Mouse (Mus musculus) gastrocnemius, adult 2 months (tissue): Measurements from ENCODE around the gene Zbtb22. TPM values are rescaled to one million over a fixed set of nuclear protein-coding genes. Genes with fewer than 3 reads are reported as not detected.

Experiments used
- DNase-seq: peaks from one replicate; pipeline ENCODE4 v3.0.0; 2022
- H3K27ac ChIP-seq: fragments of 200-600 bp; 2 replicates; pipeline ENCODE4 v1.8.1; 2022; ENCODE audit warnings: mild to moderate bottlenecking
- H3K4me3 ChIP-seq: fragments of 200-600 bp; 2 replicates; pipeline ENCODE4 v1.8.1; 2022; ENCODE audit warnings: mild to moderate bottlenecking, moderate library complexity
- CTCF ChIP-seq: fragments of 200-600 bp; IDR thresholded peaks from 2 replicates; pipeline ENCODE4 v1.8.1; 2022; ENCODE audit warnings: antibody characterized with exemption, mild to moderate bottlenecking, moderate library complexity
- intact Hi-C: fragments of 180-260 bp; cut with DNase I; formaldehyde crosslinking; loops from one replicate; pipeline ENCODE4 v1.15.1; 2025
- total RNA-seq, 2 experiments: library from RNA; stranded (reverse); gene quantifications; 2 replicates each; pipeline ENCODE4 v1.2.3; 2021

The Zbtb22 gene
- total RNA-seq, 2 experiments from 2014 or later = 14.5 to 14.8 TPM

DNA sequence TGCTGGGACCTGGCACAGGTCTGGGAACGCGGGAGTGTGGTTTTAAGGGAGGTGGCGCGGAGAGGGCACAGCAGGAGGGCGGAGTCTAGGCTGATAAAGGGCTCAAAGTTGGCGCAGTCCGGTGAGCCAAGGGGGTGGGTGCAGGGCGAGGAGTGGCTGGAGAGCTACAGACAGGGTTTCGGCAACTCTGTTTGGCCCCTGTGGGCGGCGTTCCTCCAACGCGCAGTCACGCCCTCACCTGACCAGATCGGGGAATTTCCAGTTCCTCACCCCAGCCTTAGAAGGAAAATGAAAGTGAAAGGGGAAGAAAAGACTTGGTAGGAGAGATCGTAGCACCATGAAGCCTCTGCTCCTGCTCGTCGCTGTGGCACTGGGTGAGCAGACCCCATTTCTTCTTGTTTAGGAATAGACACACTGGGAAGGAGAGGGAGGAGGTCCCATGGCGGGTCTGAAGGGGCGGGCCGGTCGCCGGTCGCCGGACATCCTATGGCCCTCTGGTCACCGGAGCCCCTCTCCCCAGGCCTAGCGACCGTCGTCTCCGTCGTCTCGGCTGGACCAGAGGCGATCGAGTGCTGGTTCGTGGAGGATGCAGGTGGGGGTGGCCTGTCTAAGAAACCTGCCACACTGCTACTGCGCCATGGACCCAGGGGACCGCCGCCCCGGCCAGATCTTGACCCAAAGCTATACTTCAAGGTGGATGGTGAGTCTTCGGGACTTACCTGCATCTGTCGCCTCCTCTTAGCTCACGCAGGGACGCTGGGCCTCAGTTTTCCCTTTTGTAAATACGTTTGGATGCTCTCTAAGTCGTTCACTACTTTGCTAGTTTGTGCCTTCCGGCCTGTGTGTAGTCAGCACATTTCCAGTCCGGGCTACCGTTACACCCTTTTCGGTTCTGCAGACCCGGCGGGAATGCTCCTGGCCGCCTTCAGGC is 3.9 kb downstream of the Zbtb22 start:
- Histone ChIP-seq H3K4me3 (peak overlapping the region; percentile 94), H3K27ac (peak overlapping the region; percentile 89)
- TF ChIP-seq CTCF = peak; percentile 46
- intact Hi-C loops = no loop called here
- peak; percentile 89 for DNase-seq

DNA sequence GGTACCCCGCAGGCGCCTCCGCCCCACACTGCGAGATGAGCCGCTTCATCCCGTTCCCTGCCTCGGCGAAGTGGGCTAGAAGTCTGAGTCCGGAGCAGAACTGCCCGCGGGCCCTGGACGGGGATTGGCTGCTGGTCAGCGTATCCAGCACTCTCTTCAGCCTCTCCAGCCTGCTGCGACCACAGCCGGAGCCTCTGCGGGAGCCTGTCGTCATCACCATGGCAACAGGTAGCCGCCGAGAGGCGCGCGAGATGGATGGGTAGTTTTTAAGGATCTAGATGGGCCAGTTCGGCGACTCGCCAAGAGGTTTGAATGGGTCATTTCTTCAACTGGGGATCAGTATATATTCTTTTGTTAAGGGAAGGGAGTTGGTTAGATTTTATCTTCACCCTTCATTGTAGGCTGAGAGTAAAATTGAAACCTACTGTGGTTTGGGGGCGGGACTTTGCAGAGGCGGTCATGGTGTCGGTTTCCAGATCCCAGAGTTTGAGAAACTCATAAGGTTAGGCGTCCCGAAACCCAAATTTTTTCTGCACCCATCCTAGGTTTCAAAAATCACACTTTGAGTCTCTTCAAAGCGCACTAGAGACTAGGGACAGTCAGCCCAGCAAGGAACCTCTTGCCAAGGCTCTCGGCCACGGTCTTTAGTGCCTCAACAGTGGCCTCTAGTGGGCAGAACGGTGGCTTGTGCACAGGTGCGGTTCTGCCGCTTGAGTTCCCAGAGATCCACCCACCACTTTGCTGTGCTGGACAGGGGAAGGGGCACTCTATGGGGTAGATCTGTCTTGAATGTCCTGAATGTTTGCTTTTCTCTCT is 4.8 kb downstream of the Zbtb22 start:
- DNase-seq = peak; percentile 87
- peak; percentile 88 for TF ChIP-seq CTCF
- intact Hi-C loops = no loop called here

GRCm38 (mm10) chr17:33921361-33921760 is 5.7 kb downstream of the Zbtb22 start:
- intact Hi-C loops = no loop called here
- DNase-seq = no peak
- H3K4me3 ChIP-seq = no peak overlapping the region; the same call in none of the 2 replicates

More for the DNA sequence above, 4.8 kb downstream of the Zbtb22 start:
- H3K4me3 ChIP-seq = peak overlapping the region; percentile 94
- peak overlapping the region; percentile 89 for H3K27ac ChIP-seq

DNA sequence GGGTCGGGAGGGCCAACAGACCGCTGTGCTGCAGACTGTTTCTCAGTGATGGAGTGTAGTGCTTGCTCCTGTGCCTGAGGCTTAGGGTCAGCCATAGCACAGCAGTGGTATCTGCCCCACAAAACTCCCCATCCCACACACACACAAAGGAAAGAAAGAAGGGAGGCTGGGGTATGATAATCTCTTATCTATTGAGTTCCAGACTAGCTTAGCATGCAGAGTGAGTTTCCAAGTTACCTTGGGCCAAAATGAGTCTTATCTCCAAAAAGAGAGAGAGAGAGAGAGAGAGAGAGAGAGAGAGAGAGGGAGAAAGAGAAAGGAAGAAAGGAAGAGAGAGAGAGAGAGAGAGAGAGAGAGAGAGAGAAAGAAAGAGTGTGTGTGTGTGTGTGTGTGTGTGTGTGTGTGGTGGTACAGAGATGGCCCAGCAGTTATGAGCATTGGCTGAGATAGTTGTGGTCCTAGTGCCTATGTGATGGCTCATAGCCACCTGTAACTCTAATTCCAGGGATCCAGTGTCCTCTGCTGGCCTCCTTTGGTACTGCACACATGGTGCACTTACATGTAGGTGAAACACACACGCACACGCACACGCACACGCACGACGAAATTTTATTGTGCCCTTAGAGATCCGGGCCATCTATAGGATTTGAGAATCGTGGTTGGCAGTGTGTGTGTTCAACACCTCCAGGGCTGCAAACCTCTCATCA is 9.0 kb downstream of the Zbtb22 start:
- intact Hi-C loops = no loop called here
- Histone ChIP-seq H3K27ac (no peak overlapping the region), H3K4me3 (no peak overlapping the region)
- TF ChIP-seq CTCF = peak; percentile 43
- DNase-seq = no peak

More at GRCm38 (mm10) chr17:33921361-33921760, 5.7 kb downstream of the Zbtb22 start:
- H3K27ac ChIP-seq = no peak overlapping the region
- TF ChIP-seq CTCF = no peak

DNA sequence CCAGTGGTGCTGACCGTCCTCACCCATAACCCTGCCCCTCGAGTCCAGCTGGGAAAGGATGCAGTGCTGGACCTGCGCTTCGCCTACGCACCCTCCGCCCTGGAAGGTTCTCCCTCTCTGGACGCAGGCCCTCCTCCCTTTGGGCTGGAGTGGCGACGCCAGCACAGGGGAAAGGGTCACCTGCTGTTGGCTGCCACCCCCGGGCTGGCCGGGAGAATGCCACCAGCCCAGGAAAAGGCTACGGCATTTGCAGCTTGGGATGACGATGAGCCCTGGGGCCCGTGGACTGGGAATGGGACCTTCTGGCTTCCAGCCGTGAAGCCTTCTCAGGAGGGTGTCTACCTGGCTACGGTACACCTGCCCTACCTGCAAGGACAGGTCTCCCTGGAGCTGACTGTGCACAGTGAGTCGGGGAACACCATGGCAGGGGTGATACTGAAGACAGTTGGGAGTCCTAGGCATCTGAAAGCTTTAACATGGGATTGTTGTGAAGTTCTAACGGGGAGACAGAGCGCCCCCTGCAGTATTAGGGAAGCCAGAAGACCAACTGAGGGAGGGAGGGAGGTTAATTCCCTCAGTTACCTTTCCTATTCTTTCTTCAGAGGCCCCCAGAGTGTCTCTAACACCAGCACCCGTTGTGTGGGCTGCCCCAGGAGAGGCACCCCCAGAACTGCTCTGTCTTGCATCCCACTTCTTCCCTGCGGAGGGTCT is 9.9 kb downstream of the Zbtb22 start:
- no peak for TF ChIP-seq CTCF
- Histone ChIP-seq H3K27ac (no peak overlapping the region), H3K4me3 (no peak overlapping the region)
- intact Hi-C loops = no loop called here
- DNase-seq = peak; percentile 19

- Histone ChIP-seq H3K4me3 (no peak overlapping the region), H3K27ac (no peak overlapping the region)
- TF ChIP-seq CTCF = peak; percentile 37
- DNase-seq = peak; percentile 24
- intact Hi-C loops = no loop called here
Measured at GRCm38 (mm10) chr17:33926207-33926932, 10.7 kb downstream of the Zbtb22 start.

DNA sequence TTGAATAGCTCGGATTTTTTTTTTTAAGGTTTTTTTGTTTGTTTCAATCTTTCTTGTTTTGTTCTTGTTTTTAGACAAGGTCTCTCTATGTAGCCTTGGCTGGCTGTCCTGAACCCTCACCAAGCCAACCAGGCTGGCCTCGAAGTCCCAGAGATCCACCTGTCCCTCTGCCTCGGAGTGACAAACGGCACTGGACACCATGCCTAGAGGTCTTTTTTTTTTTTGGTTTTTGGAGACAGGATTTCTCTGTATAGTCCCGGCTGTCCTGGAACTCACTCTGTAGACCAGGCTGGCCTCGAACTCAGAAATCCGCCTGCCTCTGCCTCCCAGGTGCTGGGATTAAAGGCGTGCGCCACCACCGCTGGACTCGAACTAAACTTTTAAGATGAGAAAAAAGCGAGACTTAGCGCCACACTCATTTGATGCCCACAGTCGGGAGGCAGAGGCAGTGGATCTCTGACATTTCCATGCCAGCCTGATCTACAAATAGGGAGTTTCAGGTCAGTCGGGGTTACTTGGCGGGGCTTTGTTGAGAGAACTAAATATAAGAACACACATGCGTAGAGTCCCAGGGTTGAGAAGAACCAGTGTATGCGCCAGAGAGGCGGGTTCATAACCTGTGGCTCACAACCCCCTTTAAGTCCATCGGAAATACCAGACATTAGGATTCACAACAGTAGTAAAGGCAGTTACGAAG is 12.7 kb downstream of the Zbtb22 start:
- Histone ChIP-seq H3K4me3 (peak overlapping the region; percentile 77), H3K27ac (peak overlapping the region; percentile 94)
- DNase-seq = no peak
- TF ChIP-seq CTCF = no peak
- intact Hi-C loops = no loop called here

- Histone ChIP-seq H3K27ac (peak within 1 kb of the TSS; percentile 94), H3K4me3 (peak within 1 kb of the TSS; percentile 77)
- peak; percentile 96 for DNase-seq
- TF ChIP-seq CTCF = peak; percentile 44
- intact Hi-C loops = no loop called here
Measured at GRCm38 (mm10) chr17:33929371-33930279, 13.9 kb downstream of the Zbtb22 start, which contains the start of gene Rgl2. Gene Rgl2, plus strand, starts transcription at chr17:33929543.

DNA sequence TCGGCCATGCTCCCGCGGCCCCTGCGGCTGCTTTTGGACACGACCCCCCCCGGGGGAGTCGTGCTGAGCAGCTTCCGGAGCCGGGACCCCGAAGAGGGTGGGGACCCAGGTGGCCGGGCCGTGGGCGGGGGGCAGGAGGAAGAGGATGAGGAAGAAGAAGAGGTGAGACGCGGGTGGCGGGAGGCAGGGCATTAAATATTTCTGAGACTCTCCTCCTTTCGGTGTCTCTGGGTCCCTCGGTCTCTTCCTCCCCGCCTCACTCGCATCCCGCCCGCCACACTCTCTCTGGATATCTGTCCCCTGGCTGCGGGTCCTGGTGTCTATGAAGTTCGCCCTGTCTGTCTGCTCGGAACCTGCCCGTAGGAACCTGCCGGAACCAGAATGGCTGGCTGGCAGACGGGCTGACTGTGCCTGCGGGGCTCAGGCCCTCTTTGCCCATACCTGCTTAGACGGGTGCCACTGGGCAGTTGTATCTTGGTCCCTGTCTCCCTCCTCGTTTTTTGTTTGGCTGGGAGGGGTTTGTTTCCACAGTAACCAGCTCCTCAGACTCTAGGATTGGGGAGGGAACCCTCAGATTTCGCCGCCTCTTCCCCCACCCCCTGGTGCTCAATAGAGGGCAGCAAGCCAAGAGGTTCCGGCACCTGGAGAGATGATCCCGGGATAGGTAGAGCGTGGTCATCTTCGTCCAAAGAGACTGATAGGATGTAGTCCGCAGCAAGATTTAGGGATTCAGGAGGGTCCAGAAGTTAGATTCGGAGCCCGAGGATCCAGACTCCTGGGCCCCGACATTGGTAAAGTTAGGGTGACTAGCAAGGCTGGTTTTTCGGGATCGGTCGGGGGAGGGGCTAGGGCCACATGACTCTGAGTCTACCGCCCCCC is 14.8 kb downstream of the Zbtb22 start:
- Histone ChIP-seq H3K4me3 (peak overlapping the region; percentile 77), H3K27ac (peak overlapping the region; percentile 94)
- DNase-seq = peak; percentile 63
- intact Hi-C loops = no loop called here
- TF ChIP-seq CTCF = no peak
